Mouse (Mus musculus) small intestine, adult 2 months (tissue): Measurements from ENCODE around the gene Phlda1.

Experiments
- CTCF ChIP-seq: fragments of 200-500 bp; IDR thresholded peaks from 2 replicates; pipeline ENCODE4 v1.5.1; 2012; ENCODE audit warnings: low read depth, mild to moderate bottlenecking, control low read depth, inconsistent platforms, low read length, moderate library complexity, mixed read lengths; ENCODE audit not compliant: insufficient replicate concordance, insufficient read length; ENCODE audit errors: extremely low read depth
- POLR2A ChIP-seq: fragments of 200-500 bp; IDR thresholded peaks from 2 replicates; pipeline ENCODE4 v1.6.1; 2012; ENCODE audit warnings: low read depth, mild to moderate bottlenecking, control low read depth, inconsistent platforms, low read length, moderate library complexity

- no peak for TF ChIP-seq CTCF
- TF ChIP-seq POLR2A, result no peak
Observed at GRCm38 (mm10) chr10:111544311-111544710, 38.2 kb downstream of the Phlda1 start.
